Mouse (Mus musculus) mesoderm, embryonic 11.5 days (tissue): Measurements from ENCODE around the gene Lgr5.

Source experiments
- DNase-seq: peaks from one replicate; pipeline ENCODE4 v3.0.0-alpha.2; 2012; ENCODE audit warnings: low read depth, low spot score

Lgr5 gene

GRCm38 (mm10) chr10:115587301-115587969, at the start of gene Lgr5:
TSS of gene Lgr5 (minus strand) at chr10:115587780.
- DNase-seq: peak; percentile 78

GRCm38 (mm10) chr10:115626678-115627077, 39.1 kb upstream of the Lgr5 start:
- no peak for DNase-seq

GRCm38 (mm10) chr10:115624957-115625356, 37.4 kb upstream of the Lgr5 start:
- no peak for DNase-seq

DNA sequence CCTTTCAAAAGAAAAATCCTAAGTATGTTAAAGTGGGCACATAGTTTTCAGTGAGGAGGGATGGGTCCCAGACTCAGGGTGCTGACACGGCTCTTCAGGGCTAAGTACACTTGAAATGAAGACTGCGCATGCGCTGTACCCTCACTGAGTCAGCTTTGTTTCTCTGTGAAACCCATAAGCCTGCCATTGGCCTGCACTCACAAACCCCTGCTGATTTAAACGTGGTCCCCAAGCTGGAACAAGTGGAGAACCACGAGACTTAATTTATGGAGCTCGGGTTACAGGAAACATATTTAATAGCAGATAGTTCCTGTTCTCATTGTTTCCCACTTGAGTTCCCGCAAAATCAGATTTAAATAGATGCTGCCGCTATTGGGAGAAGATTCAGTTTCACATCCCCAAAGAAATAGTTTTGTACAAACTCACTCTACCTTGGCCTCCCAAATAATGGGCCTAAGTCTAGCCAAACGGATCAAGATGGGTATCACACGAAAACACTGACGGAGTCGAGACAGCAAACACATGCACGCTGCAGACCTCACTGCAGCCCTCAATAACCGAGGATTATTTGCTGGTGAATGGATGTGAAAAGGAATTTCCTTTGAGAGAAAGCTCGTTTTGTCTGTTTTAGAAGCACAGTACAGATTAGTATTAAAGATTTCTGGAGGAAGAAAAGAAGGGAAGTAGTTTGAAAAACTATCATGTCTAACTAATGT, 36.5 kb upstream of the Lgr5 start:
- DNase-seq: peak; percentile 17

DNA sequence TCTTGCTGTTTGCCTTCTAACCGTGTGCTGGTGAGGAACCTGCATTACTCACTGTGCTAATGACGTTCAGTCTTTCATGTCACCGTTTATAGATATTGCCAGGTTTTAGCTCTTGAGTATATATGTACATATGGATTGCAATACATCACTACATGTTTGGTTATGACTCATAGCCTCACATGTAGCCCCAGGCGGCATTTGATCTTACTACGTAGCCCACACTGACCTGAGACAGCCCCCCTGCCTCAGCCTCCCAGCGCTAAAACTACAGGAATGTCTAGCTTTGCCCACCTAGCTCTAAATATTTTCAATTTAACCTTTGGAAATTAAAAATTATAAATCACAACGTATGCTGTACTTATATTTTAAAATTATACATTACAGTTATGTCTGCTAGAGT, 35.9 kb upstream of the Lgr5 start:
- DNase-seq: no peak

DNA sequence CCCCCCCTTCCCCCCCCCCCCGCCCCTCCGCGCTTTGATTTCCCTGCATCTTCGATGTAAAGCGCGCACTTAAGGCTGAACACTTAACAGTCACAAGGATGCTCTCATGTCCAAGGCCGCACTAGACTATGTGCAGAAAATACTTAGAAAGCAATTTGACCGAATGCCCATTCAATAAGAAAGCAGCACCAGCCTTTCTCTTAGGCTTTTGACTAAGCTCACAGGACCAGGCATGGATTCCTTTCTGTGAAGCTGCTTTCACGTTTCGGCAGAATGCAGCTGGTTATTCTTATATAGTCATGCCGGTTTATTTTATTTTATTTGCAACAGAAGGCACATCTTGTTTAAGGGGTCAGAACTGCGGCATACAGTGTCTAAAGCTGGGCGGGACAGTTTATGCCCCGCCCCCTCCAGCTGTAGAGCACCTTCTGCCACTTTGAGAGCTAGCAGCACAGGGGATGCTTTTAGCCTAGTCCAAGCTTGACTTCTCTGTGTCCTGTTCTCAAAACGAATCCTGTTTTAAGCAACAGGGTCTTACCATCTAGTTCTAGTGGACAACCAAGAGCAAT, 30.8 kb upstream of the Lgr5 start:
- DNase-seq: peak; percentile 16

DNA sequence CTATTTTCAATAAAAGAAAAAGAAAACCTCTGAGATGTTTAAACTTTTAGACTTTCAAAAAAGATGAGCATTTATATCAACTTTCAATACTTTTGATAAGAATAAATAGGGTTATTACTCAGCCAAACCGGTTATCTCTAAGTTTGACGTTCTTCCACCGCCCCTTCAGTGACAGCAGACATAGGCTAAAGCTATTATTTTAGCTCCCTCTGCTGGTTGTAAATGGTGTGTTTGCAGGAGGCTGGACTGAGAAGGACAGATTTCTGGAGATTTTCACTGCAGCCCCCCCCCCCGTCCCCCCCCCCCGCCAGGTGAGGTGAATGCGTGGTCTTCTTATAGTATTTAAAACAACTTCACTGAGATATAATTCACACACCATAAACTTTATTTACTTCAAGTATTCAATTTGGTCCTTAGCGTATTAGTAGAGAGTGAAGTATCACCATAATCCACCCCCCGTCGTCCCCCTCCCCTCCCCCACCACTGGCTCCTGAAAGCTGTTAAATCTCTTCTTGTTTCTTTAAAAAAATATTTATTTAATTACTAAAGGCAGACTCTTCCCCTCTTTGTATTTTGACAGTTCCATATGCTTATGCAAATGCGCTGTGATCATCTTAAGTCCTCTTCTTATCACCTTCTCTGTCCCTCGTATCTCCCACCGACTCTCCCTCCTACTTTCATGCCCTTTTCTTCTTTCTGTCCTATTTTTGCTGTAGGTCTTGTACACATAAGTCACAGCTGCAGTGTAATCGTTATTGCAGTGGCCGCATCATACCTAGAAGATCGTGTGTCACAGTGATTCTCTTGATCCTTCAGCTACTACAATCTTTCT, 30.1 kb upstream of the Lgr5 start:
- DNase-seq: peak; percentile 69

DNA sequence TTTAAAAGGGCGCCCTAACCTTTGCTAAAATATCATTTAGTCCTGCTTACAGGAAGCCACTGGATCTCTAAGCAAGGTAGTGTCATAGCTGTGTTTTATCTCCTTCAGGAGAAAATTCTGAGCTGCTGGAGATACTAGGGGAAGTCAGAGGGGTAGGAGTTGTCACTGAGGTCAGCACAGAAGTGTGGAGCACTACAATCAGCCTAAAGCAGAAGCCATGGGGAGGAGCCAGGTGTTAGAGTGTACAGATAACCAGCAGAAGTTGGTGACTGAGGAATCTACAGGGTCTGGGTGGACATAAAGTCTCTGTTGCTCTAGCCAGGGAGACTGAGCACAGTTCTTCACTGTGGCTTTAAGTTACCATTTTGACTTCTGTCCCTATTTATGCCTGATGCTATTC, 8.2 kb upstream of the Lgr5 start:
- DNase-seq: no peak

- DNase-seq: no peak
Measured at GRCm38 (mm10) chr10:115593651-115594050, 6.1 kb upstream of the Lgr5 start.

DNA sequence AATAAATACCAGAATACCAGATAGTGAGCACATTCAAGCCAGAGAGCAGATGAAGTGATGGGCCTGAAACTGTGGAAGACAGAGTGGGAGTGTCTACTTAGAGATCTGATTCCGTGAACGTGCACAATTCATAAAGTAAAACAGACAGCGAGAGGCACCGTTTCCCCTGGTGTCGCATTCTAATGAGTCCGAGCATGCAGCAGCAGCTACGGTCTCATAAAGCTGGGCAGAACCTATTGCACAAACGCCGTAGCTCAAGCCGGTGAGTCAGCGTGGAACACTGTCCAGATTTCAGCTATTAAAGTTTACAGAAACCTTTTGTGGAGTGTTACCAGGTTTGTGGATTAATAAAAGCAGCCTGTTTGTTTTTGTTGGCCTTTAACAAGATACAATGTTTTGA, 5.6 kb upstream of the Lgr5 start:
- DNase-seq: no peak

DNA sequence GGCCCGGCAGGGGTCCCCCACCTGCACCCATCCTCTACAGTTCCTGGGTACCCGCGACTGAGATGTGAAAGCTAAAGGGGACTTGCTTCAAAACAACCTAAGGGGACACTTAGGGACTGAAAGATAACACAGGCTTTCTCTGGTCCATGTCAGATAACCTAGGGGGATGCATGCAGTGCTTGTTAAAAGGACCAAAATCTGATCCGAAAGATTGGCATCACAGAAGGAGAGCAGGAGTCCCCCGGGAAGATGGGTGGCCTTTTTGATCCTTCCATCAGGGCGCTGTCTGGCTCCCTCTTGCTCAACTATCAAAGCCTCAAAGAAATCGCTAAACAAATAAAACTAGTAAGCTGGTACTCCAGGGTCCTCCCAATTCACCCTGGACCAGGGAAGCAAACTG, 399 bp upstream of the Lgr5 start:
- no peak for DNase-seq

- no peak for DNase-seq
Measured at GRCm38 (mm10) chr10:115586246-115587231, 1.0 kb downstream of the Lgr5 start.

DNA sequence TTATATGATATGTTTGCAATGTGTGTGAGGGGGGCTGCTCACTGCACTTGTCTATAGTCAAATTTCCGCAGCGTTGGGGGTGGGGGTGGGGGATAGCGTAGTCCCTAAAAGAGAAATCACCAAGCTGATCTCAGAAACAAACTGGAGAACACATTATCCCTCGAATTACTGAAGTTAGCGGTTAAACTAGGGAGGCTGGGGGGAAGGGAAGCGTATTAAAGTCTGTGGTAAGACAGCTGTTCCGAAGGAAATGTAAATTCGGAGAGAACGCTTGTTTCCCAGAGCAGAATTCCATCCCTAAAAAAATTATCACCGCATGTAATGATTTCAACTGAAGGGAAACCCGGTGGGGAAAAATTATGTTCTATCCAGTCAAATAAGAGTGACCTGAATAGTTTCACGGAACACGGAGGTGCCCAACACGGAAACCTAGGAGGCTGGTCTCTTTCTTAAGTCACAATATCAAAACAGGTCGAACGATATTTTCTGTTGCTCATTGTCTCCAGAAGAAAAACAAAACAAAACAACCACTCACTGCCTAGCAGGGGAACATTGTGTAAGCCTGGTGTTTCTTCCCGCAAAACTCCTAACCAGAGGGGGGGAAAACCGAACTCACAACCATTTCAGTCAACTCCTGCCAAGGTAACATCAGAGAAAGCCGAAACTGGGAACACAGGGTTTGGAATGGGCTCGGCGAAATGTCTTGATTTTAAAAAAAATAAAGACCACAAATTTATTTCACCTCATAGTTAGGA, 1.9 kb downstream of the Lgr5 start:
- no peak for DNase-seq

DNA sequence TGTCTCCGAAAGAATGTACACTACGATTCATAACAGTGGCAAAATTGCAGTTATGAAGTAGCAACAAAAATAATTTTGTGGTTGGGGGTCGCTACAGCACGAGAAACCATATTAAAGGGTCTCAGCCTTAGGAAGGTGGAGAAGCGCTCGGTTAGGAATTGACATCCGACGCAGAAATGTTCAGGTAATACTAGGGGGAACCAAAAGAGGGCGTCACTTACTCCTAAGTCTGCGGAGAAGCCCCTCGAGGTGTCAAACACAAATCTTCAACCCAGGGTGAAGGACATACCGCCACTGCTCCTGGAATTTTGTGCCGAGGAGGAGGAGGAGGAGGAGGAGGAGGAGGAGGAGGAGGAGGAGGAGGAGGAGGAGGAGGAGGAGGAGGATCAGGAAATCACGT, 2.9 kb downstream of the Lgr5 start:
- DNase-seq: no peak

GRCm38 (mm10) chr10:115583071-115583470, 4.5 kb downstream of the Lgr5 start:
- no peak for DNase-seq

DNA sequence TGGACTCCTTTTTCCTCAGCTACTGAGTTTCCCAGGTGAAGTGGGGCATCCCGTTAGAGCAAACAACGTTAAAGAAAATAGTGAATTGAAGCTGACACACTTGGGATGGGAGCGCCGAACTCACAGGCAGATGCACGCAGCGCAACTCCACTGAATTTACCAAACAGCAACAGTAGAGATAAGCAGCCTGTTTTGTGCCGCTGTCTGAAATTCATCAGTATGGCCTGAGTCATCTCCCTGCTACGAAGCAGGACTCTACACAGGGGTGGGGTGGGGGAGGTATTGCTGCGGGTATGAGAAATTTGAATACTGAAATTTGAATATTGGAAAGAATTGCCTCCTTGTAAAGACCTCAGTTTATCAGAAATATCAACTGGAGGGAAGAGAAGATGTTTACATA, 5.6 kb downstream of the Lgr5 start:
- no peak for DNase-seq

DNA sequence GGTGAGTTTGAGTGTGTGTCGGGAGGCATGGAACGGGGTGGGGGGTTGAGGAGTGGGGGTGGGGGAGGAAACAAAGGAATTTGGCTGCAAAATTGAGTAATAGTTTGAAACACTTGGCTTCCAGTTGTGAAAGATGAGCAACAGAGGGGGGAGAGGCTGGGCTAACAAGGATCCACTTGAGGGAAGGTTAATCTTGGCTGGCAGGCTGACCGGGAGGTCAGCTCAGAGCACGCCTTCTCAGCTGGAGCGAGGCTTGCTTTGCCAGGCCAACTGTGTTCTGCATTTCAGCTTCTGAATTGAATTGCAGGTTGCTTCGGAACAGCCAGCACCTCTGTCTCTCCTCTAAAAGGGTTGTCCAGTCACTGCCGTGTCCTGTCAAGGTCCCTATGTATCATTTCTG, 8.1 kb downstream of the Lgr5 start:
- DNase-seq: no peak

GRCm38 (mm10) chr10:115579076-115579475, 8.5 kb downstream of the Lgr5 start:
- no peak for DNase-seq

DNA sequence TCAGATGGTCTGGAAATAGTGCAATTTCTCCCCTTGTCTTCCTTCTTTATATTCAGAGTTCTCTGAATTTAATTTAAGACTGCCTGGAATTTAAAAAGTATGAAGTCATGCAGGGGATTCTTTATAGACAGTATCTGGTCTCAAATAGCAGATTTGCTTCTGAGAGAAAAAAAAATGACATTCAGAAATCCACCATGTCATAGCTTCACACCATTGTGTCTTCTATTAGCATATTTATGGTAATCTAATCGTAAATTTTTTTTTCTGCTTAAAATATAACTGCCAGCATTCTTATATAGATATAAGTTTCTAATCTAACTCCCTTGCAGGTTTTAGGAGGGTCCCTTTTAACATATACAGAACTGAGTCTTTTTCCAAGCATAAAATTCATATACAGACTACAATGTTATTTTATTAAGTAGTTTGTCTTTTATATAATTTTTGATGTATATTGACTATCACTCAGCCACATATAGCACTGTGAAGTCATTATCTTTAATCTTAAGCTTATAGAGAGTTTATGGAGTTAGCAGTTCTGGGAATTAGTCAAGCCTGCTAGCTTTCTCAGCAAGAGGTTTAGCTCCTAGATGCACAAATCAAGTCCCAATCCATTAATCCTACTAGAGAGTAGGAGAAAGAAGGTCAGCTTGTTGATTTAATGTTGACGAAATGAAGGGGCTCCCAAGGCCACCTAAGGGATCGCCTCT, 15.7 kb downstream of the Lgr5 start:
- DNase-seq: no peak

DNA sequence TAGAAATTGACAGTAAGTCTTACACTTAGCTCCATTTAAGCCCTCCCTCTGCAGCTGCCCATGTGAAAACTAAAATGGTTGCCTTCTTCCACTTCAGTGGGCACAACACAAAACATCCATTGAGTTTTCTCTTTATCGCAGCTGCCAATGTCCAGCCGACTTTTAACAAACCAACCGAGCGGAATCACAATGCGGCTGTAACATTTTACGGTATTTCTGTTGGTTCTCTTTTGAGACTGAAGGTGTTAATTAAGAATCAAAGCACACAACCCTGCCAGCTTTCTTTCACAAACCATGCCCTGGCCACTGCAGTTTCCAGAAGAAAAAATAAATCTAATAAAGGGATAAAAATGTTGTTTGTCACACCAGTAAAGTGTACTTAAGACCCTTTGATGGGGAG, 16.3 kb downstream of the Lgr5 start:
- peak; percentile 72 for DNase-seq
